Mouse (Mus musculus): ENCODE data around the gene Ntrk3.

DNA sequence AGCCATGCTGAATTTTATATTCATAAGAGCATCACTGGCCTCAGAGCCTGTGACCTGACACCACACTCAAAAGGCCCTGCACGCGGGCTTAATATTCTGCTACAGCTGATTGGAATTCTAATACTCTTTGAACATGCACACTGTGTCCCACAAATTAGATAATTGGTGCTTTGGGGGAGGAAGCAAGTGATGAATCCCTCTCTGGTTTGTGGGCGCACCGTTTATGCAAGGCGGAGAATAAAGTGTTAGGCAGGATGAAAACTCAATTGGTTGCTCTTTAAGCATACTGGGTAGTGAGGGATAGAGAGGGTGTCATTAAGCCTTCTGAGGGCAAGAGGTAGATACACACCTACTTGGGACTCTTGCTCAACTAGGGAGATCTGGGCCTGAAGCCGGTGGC, 297.3 kb downstream of the Ntrk3 start:
- TF ChIP-seq POLR2A (IDR thresholded peaks at IDR 0.05; ENCODE audit: borderline replicate concordance, insufficient read depth, low read length) (no peak), CTCF (IDR thresholded peaks at IDR 0.05; ENCODE audit: borderline replicate concordance, insufficient read depth, low read depth, low read length) (no peak)

Data from cerebellum, adult 2 months (tissue).